Mouse (Mus musculus): Measurements from ENCODE around the gene Selenoh. TPM values are rescaled to one million over a fixed set of nuclear protein-coding genes. Genes with fewer than 3 reads are reported as not detected.
"Not testable (repeated sequence)": the region's sequence is repeated elsewhere in the genome, so short reads cannot be mapped to it uniquely, and the experiment has no call there.

The Selenoh gene
- polyA plus RNA-seq, 1 experiment from 2014 or later: 315 TPM

DNA sequence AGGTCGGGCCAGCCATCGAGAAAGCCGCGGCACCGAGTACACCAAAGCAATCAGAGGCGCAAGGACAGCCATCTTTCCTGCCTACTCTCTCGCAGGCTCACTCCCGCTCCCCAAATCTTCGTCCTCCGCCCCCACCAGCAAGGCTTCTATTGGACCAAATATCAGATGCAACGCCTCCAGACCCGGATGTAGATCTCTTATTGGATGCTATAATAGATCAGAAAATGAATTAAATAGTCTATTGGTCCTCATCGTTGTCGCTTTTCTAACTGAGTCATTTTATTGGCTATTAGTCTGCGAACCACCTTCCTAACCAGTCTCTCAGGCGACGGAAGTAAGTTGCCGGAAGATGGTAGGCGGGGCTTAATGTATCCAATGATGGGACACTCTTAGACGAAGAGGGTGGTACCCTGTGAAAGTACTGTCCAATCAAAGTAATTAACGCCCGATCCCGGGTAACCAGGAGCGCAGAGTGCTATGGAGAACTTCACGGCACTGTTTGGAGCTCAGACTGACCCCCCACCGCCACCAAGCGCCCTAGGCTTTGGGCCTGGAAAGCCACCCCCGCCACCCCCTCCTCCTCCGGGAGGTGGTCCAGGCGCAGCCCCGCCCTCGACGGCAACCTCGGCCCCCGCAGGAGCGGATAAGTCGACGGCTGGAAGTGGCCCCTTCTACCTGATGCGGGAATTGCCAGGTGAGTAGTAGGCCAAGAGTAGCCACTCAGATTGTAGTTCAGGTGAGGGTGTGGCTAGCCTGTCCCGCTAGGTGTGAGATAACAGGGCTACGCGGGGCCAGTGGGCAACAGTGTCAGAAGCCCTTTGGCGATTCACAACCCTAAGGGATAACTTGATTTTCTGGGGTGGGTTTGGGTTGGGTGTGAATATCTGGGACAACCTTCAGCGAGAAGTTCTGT is 7.7 kb upstream of the Selenoh start, which contains the start of the genes Gm28635 and Med19:
TSS of gene Gm28635 (minus strand) at position 74 of the 913 bp plus-strand sequence.
TSS of gene Med19 (plus strand) at position 435 of the 913 bp plus-strand sequence.
- no peaks in the 10 kb centered on the region for H3K27me3 ChIP-seq (ENCODE audit: control insufficient read depth, insufficient read depth, low read depth, low read length)
- peak within 1 kb of the TSS; percentile 89 for H3K4me2 ChIP-seq (ENCODE audit: low read depth, low read length)
- H3K9ac ChIP-seq (ENCODE audit: low read length): peak within 1 kb of the TSS; percentile 95
- no peaks in the 10 kb centered on the region for H3K9me3 ChIP-seq (ENCODE audit: control insufficient read depth, low read length)
- peak within 1 kb of the TSS; percentile 100 for H3K4me3 ChIP-seq (ENCODE audit: low read length)
- ATAC-seq (ENCODE audit: low read depth): peak; percentile 99
- H3K36me3 ChIP-seq (ENCODE audit: control insufficient read depth, insufficient read depth, low read length): peaks cover 13% of the 10 kb centered on the region
- WGBS: under 1% methylated on average over 44 of the region's 44 CpGs
- peak within 1 kb of the TSS; percentile 81 for H3K27ac ChIP-seq (ENCODE audit: low read length)
- H3K4me1 ChIP-seq (replicated peaks; ENCODE audit: control insufficient read depth, insufficient read depth, low read length): peaks cover 13% of the 10 kb centered on the region

- Histone ChIP-seq H3K4me2 (ENCODE audit: low read depth, low read length) (peak overlapping the region; percentile 73), H3K4me1 (replicated peaks; ENCODE audit: control insufficient read depth, insufficient read depth, low read length) (peaks cover 13% of the 10 kb centered on the region), H3K9ac (ENCODE audit: low read length) (peak overlapping the region; percentile 66), H3K27me3 (ENCODE audit: control insufficient read depth, insufficient read depth, low read depth, low read length) (no peaks in the 10 kb centered on the region), H3K27ac (ENCODE audit: low read length) (no peak overlapping the region), H3K9me3 (ENCODE audit: control insufficient read depth, low read length) (no peaks in the 10 kb centered on the region), H3K36me3 (ENCODE audit: control insufficient read depth, insufficient read depth, low read length) (peaks cover 20% of the 10 kb centered on the region), H3K4me3 (ENCODE audit: low read length) (peak overlapping the region; percentile 64)
- 8% methylated on average over 22 of the region's 22 CpGs for WGBS
- ATAC-seq (ENCODE audit: low read depth): peak; percentile 39
Observed at GRCm38 (mm10) chr2:84677270-84677967, 6.8 kb upstream of the Selenoh start.

- not testable (repeated sequence) for H3K27me3 ChIP-seq (ENCODE audit: control insufficient read depth, insufficient read depth, low read depth, low read length); H3K27ac ChIP-seq (ENCODE audit: low read length); H3K9ac ChIP-seq (ENCODE audit: low read length); ATAC-seq (ENCODE audit: low read depth); H3K9me3 ChIP-seq (ENCODE audit: control insufficient read depth, low read length); H3K4me2 ChIP-seq (ENCODE audit: low read depth, low read length); H3K4me3 ChIP-seq (ENCODE audit: low read length); H3K4me1 ChIP-seq (replicated peaks; ENCODE audit: control insufficient read depth, insufficient read depth, low read length)
- 51% methylated on average over 4 of the region's 5 CpGs for whole genome bisulfite sequencing
- peaks cover 19% of the 10 kb centered on the region for H3K36me3 ChIP-seq (ENCODE audit: control insufficient read depth, insufficient read depth, low read length)
Observed at GRCm38 (mm10) chr2:84671535-84671934, 965 bp upstream of the Selenoh start.

DNA sequence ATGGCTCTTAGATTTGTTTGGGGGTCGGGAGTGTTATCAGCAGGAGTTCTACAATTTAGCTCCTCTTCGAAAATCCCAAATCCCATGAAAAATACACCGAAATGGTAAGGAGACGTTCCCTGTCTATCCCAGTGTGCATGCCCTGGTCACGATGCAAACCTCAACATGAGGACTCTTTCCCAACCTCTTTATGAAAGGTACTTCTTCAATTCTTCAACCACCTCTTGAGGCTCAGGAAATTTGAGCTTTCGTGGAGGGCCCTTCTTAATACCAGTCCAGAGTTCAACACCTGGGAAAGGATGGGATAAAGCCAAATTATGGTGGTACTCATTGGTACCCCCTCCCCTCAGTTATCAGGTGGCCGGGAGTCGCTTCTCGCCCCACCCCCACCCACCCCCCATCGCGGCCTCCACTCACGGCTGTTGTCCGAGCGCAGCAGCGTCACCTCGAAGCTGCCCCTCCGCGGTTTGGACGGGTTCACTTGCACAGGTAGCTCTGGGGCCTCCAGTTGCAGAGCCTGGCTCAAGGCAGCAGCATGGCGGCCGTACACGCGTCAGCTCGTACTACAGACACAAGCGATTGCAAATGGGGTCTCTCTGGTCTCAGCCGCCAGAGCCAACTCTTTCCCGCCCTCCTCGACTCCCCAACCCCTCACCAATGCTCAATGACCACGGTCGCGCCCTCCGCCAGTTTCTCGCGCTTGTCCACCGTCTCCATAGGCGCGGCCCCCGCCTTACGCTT is 572 bp downstream of the Selenoh start:
- H3K4me3 ChIP-seq (ENCODE audit: low read length): peak overlapping the region; percentile 77
- H3K4me2 ChIP-seq (ENCODE audit: low read depth, low read length): peak overlapping the region; percentile 81
- peaks cover 9% of the 10 kb centered on the region for H3K4me1 ChIP-seq (replicated peaks; ENCODE audit: control insufficient read depth, insufficient read depth, low read length)
- peak overlapping the region; percentile 95 for H3K9ac ChIP-seq (ENCODE audit: low read length)
- no peaks in the 10 kb centered on the region for H3K27me3 ChIP-seq (ENCODE audit: control insufficient read depth, insufficient read depth, low read depth, low read length)
- no peaks in the 10 kb centered on the region for H3K9me3 ChIP-seq (ENCODE audit: control insufficient read depth, low read length)
- peaks cover 16% of the 10 kb centered on the region for H3K36me3 ChIP-seq (ENCODE audit: control insufficient read depth, insufficient read depth, low read length)
- peak overlapping the region; percentile 93 for H3K27ac ChIP-seq (ENCODE audit: low read length)
- peak; percentile 70 for ATAC-seq (ENCODE audit: low read depth)
- WGBS: 1% methylated on average over 39 of the region's 39 CpGs

GRCm38 (mm10) chr2:84666081-84666480 is 4.5 kb downstream of the Selenoh start:
- ATAC-seq (ENCODE audit: low read depth): no peak
- Histone ChIP-seq H3K9me3 (ENCODE audit: control insufficient read depth, low read length) (no peaks in the 10 kb centered on the region), H3K27me3 (ENCODE audit: control insufficient read depth, insufficient read depth, low read depth, low read length) (no peaks in the 10 kb centered on the region), H3K9ac (ENCODE audit: low read length) (no peak overlapping the region), H3K4me3 (ENCODE audit: low read length) (no peak overlapping the region), H3K36me3 (ENCODE audit: control insufficient read depth, insufficient read depth, low read length) (no peaks in the 10 kb centered on the region), H3K4me1 (replicated peaks; ENCODE audit: control insufficient read depth, insufficient read depth, low read length) (peaks cover 9% of the 10 kb centered on the region), H3K27ac (ENCODE audit: low read length) (peak overlapping the region; percentile 60), H3K4me2 (ENCODE audit: low read depth, low read length) (no peak overlapping the region)
- WGBS: 39% methylated on average over 12 of the region's 12 CpGs

DNA sequence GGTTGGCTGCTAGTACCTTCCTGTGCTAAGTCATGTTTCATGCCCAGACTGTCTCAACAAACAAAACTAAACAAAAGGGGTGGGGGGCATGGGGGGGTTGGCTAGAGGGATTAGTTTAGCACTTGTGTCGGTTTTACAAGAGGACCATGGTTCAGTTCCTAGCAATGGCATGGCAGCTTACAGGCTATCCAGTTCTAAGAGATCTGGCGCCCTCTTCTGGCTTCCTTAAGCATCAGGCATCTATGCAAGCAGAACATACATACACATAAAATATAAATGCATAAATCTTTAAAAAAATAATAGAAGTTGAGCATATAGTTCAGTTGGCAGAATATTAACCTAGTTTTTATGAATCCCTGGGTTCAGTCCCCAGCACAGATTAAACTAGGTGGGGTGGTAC is 7.7 kb downstream of the Selenoh start:
- H3K9me3 ChIP-seq (ENCODE audit: control insufficient read depth, low read length): no peaks in the 10 kb centered on the region
- no peak overlapping the region for H3K4me3 ChIP-seq (ENCODE audit: low read length)
- no peak overlapping the region for H3K4me2 ChIP-seq (ENCODE audit: low read depth, low read length)
- 34% methylated on average over 2 of the region's 2 CpGs for WGBS
- H3K27ac ChIP-seq (ENCODE audit: low read length): no peak overlapping the region
- ATAC-seq (ENCODE audit: low read depth): no peak
- no peak overlapping the region for H3K9ac ChIP-seq (ENCODE audit: low read length)
- no peaks in the 10 kb centered on the region for H3K36me3 ChIP-seq (ENCODE audit: control insufficient read depth, insufficient read depth, low read length)
- no peaks in the 10 kb centered on the region for H3K27me3 ChIP-seq (ENCODE audit: control insufficient read depth, insufficient read depth, low read depth, low read length)
- H3K4me1 ChIP-seq (replicated peaks; ENCODE audit: control insufficient read depth, insufficient read depth, low read length): no peaks in the 10 kb centered on the region; the same call in 1 of the 2 replicates

GRCm38 (mm10) chr2:84660253-84660652 is 10.3 kb downstream of the Selenoh start:
- Histone ChIP-seq H3K4me1 (replicated peaks; ENCODE audit: control insufficient read depth, insufficient read depth, low read length) (no peaks in the 10 kb centered on the region), H3K27me3 (ENCODE audit: control insufficient read depth, insufficient read depth, low read depth, low read length) (no peaks in the 10 kb centered on the region), H3K4me3 (ENCODE audit: low read length) (no peak overlapping the region), H3K9me3 (ENCODE audit: control insufficient read depth, low read length) (no peaks in the 10 kb centered on the region), H3K27ac (ENCODE audit: low read length) (no peak overlapping the region), H3K9ac (ENCODE audit: low read length) (no peak overlapping the region), H3K36me3 (ENCODE audit: control insufficient read depth, insufficient read depth, low read length) (no peaks in the 10 kb centered on the region), H3K4me2 (ENCODE audit: low read depth, low read length) (no peak overlapping the region)
- no peak for ATAC-seq (ENCODE audit: low read depth)
- WGBS: 47% methylated on average over 3 of the region's 3 CpGs

- Histone ChIP-seq H3K36me3 (ENCODE audit: control insufficient read depth, insufficient read depth, low read length) (no peaks in the 10 kb centered on the region), H3K27me3 (ENCODE audit: control insufficient read depth, insufficient read depth, low read depth, low read length) (no peaks in the 10 kb centered on the region), H3K27ac (ENCODE audit: low read length) (no peak within 1 kb of the TSS), H3K4me1 (replicated peaks; ENCODE audit: control insufficient read depth, insufficient read depth, low read length) (no peaks in the 10 kb centered on the region), H3K9ac (ENCODE audit: low read length) (no peak within 1 kb of the TSS), H3K4me3 (ENCODE audit: low read length) (no peak within 1 kb of the TSS), H3K4me2 (ENCODE audit: low read depth, low read length) (no peak within 1 kb of the TSS), H3K9me3 (ENCODE audit: control insufficient read depth, low read length) (no peaks in the 10 kb centered on the region)
- ATAC-seq (ENCODE audit: low read depth): no peak
- WGBS: 93% methylated on average over 31 of the region's 32 CpGs
Observed at GRCm38 (mm10) chr2:84658806-84659205, 11.8 kb downstream of the Selenoh start, which contains the start of gene Btbd18. Gene Btbd18, plus strand, starts transcription at chr2:84659079.

Data from lung, embryonic 16.5 days (tissue).